9 mouse cellular contexts compared by ENCODE assay signal in the genomic region with DNA sequence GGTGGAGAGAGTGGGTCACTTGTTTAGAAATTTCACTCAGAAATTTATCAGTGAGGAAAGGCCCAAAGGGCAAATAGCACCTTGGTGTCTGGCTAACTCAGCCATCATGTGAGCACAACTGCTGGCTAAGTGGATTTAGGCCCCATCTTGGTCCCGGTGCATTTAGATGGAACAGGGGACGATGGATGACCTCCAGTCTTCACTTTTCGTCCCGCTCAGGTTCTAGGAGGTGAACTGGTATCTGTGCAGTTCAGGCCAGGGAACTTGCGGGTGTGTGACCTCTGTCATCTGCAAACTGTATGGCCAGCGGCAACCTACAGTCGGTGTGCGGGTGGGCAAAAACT. TPM values are rescaled to one million over a fixed set of nuclear protein-coding genes. Genes with fewer than 3 reads are reported as not detected.
DNase-seq lines count a peak whose midpoint lies in the region; ATAC-seq and TF ChIP-seq lines count a peak whose summit lies in the region.
"Had no signal": no experiment of that assay in that cellular context is flagged by ENCODE, and none has a peak within 500 bp of the region (broad histone marks: within the 10 kb centered on the region; RNA-seq: fewer than 3 reads in every experiment).

No protein-coding gene starts in this region.

- H3K27ac ChIP-seq in lung, embryonic 14.5 days (ENCODE audit: low read depth) = no peak overlapping the region
- H3K27ac ChIP-seq in embryonic facial prominence, embryonic 13.5 days = no peak overlapping the region
- H3K27ac ChIP-seq in limb, embryonic 11.5 days (replicated peaks; ENCODE audit: low read depth, low read length) = no peak overlapping the region
- no peak overlapping the region for H3K27ac ChIP-seq in small intestine, adult 2 months (ENCODE audit: insufficient read depth, low read depth, low read length)

- H3K9me3 ChIP-seq in lung, embryonic 14.5 days (ENCODE audit: low read depth, low read length) = no peaks in the 10 kb centered on the region
- H3K9me3 ChIP-seq in embryonic facial prominence, embryonic 13.5 days = no peaks in the 10 kb centered on the region
- no peaks in the 10 kb centered on the region for H3K9me3 ChIP-seq in limb, embryonic 11.5 days (ENCODE audit: control insufficient read depth, low read length)

- TF ChIP-seq CTCF in lung, embryonic 14.5 days (IDR thresholded peaks at IDR 0.05; ENCODE audit: low read depth) = no peak
- TF ChIP-seq CTCF in small intestine, adult 2 months (IDR thresholded peaks at IDR 0.05; ENCODE audit: extremely low read depth, insufficient read length, insufficient replicate concordance, low read depth, low read length) = no peak

- WGBS in lung, embryonic 14.5 days = 26% methylated on average over 8 of the region's 8 CpGs
- WGBS in embryonic facial prominence, embryonic 13.5 days = 8% methylated on average over 8 of the region's 8 CpGs
- WGBS in limb, embryonic 11.5 days = 6% methylated on average over 8 of the region's 8 CpGs
- 32% methylated on average over 8 of the region's 8 CpGs for WGBS in small intestine, adult 2 months

- H3K4me1 ChIP-seq in lung, embryonic 14.5 days (ENCODE audit: insufficient read depth) = 0 out of 2 replicates have a peak, but pooled peaks cover 3% of the 10 kb centered on the region
- peaks cover 26% of the 10 kb centered on the region for H3K4me1 ChIP-seq in embryonic facial prominence, embryonic 13.5 days
- no peaks in the 10 kb centered on the region for H3K4me1 ChIP-seq in limb, embryonic 11.5 days (ENCODE audit: control insufficient read depth, insufficient read depth, low read length)
- peaks cover 12% of the 10 kb centered on the region for H3K4me1 ChIP-seq in small intestine, adult 2 months (ENCODE audit: control insufficient read depth, insufficient read depth, insufficient read length, low read length)

- H3K9ac ChIP-seq in lung, embryonic 14.5 days = no peak overlapping the region
- H3K9ac ChIP-seq in embryonic facial prominence, embryonic 13.5 days = 0 out of 2 replicates have a peak overlapping the region, but pooled peaks have one; percentile 73
- H3K9ac ChIP-seq in limb, embryonic 11.5 days (ENCODE audit: low read length) = peak overlapping the region; percentile 57; the same call in 1 of the 2 replicates

- H3K36me3 ChIP-seq in lung, embryonic 14.5 days (ENCODE audit: insufficient read depth) = no peaks in the 10 kb centered on the region
- H3K36me3 ChIP-seq in embryonic facial prominence, embryonic 13.5 days = no peaks in the 10 kb centered on the region
- H3K36me3 ChIP-seq in limb, embryonic 11.5 days (ENCODE audit: control insufficient read depth, insufficient read depth, low read length) = no peaks in the 10 kb centered on the region
- H3K36me3 ChIP-seq in small intestine, adult 2 months (ENCODE audit: control insufficient read depth, insufficient read depth, low read length) = no peaks in the 10 kb centered on the region

- peak overlapping the region; percentile 48 for H3K4me3 ChIP-seq in lung, embryonic 14.5 days (ENCODE audit: low read depth, low read length)
- peak overlapping the region; percentile 54 for H3K4me3 ChIP-seq in embryonic facial prominence, embryonic 13.5 days
- peak overlapping the region; percentile 38 for H3K4me3 ChIP-seq in limb, embryonic 11.5 days (ENCODE audit: low read depth, low read length)
- peak overlapping the region; percentile 60; the same call in 1 of the 2 replicates for H3K4me3 ChIP-seq in small intestine, adult 2 months (ENCODE audit: low read depth, low read length)

- TF ChIP-seq POLR2A in small intestine, adult 2 months (IDR thresholded peaks at IDR 0.05; ENCODE audit: low read depth, low read length) = no peak

- DNase-seq in lung, embryonic 14.5 days = peak; percentile 22
- DNase-seq in lung, postnatal 14 days = no peak
- no peak for DNase-seq in limb, embryonic 11.5 days (ENCODE audit: low spot score)
- DNase-seq in spleen, postnatal 36 days (ENCODE audit: low spot score in 2 of 2) = no peak
- DNase-seq in thymus, adult 18-20 months = no peak
- no peak for DNase-seq in urinary bladder, postnatal 36 days (ENCODE audit: low spot score in 2 of 2)
- DNase-seq: lung, postnatal 36 days had no signal

- peak overlapping the region; percentile 85 for H3K4me2 ChIP-seq in lung, embryonic 14.5 days
- peak overlapping the region; percentile 94 for H3K4me2 ChIP-seq in embryonic facial prominence, embryonic 13.5 days
- H3K4me2 ChIP-seq in limb, embryonic 11.5 days (ENCODE audit: low read depth, severe bottlenecking) = peak overlapping the region; percentile 81

- ATAC-seq in lung, embryonic 14.5 days (ENCODE audit: insufficient read depth) = no peak
- no peak for ATAC-seq in embryonic facial prominence, embryonic 13.5 days (ENCODE audit: insufficient number of reproducible peaks, insufficient read depth, low FRiP score, low TSS enrichment, low read depth)
- ATAC-seq in limb, embryonic 11.5 days (ENCODE audit: insufficient number of reproducible peaks, low FRiP score, low TSS enrichment, low read depth) = no peak

- H3K27me3 ChIP-seq in lung, embryonic 14.5 days (ENCODE audit: insufficient read depth, low read length) = peaks cover 90% of the 10 kb centered on the region
- peaks cover 93% of the 10 kb centered on the region for H3K27me3 ChIP-seq in embryonic facial prominence, embryonic 13.5 days
- peaks cover 43% of the 10 kb centered on the region for H3K27me3 ChIP-seq in limb, embryonic 11.5 days (ENCODE audit: control insufficient read depth, insufficient read depth, low read length)
- peaks cover 81% of the 10 kb centered on the region for H3K27me3 ChIP-seq in small intestine, adult 2 months (ENCODE audit: control insufficient read depth, insufficient read depth, low read length)

RNA-seq across cellular contexts. Expression of gene Tbr1, which starts 8.4 kb away (rescaled TPM):
- 0.16 and 0.20 TPM in 2 replicates for polyA plus RNA-seq in lung, embryonic 14.5 days (2014; fragmentation: Nextera tagmentation; extraction: Ambion mirVana)
- polyA plus RNA-seq in embryonic facial prominence, embryonic 13.5 days (2015; fragmentation: Nextera tagmentation; extraction: Ambion mirVana) = 0.20 and 0.34 TPM in 2 replicates
- polyA plus RNA-seq in limb, embryonic 11.5 days (2014; fragmentation: Nextera tagmentation; extraction: Ambion mirVana) = 0.08 and 0.17 TPM in 2 replicates
- not detected in 2 replicates for polyA plus RNA-seq in small intestine, adult 2 months (2012; rRNA removed)
